Mouse (Mus musculus) embryonic facial prominence, embryonic 13.5 days (tissue): Measurements from ENCODE around the gene Slc35f6. TPM values are rescaled to one million over a fixed set of nuclear protein-coding genes. Genes with fewer than 3 reads are reported as not detected.

ENCODE experiments used
- ATAC-seq: fragments of 200-750 bp; cut with Nextera tagmentation; 2 replicates; pipeline ENCODE4 v1.8.0; 2017; ENCODE audit warnings: low read depth; ENCODE audit not compliant: insufficient number of reproducible peaks, insufficient read depth, low FRiP score, low TSS enrichment
- H3K27ac ChIP-seq: fragments of 300-500 bp; sonication (generic); 2 replicates; pipeline ENCODE4 v1.5.1; 2015; ENCODE audit warnings: moderate library complexity, mild to moderate bottlenecking, inconsistent platforms
- H3K27me3 ChIP-seq: fragments of 300-500 bp; sonication (generic); 2 replicates; pipeline ENCODE4 v1.6.1; 2015; ENCODE audit warnings: mild to moderate bottlenecking, inconsistent platforms
- H3K36me3 ChIP-seq: fragments of 300-500 bp; sonication (generic); 2 replicates; pipeline ENCODE4 v1.6.1; 2015; ENCODE audit warnings: mild to moderate bottlenecking, inconsistent platforms
- H3K4me1 ChIP-seq: fragments of 300-500 bp; sonication (generic); 2 replicates; pipeline ENCODE4 v1.6.1; 2015; ENCODE audit warnings: inconsistent platforms
- H3K4me2 ChIP-seq: fragments of 300-500 bp; sonication (generic); 2 replicates; pipeline ENCODE4 v1.6.1; 2015; ENCODE audit warnings: moderate library complexity, mild to moderate bottlenecking, inconsistent platforms
- H3K4me3 ChIP-seq: fragments of 300-500 bp; sonication (generic); 2 replicates; pipeline ENCODE4 v1.5.1; 2015; ENCODE audit warnings: mild to moderate bottlenecking, inconsistent platforms
- H3K9ac ChIP-seq: fragments of 300-500 bp; sonication (generic); 2 replicates; pipeline ENCODE4 v1.6.1; 2015; ENCODE audit warnings: mild to moderate bottlenecking, inconsistent platforms
- H3K9me3 ChIP-seq: fragments of 300-500 bp; sonication (generic); 2 replicates; pipeline ENCODE4 v1.6.1; 2016; ENCODE audit warnings: inconsistent platforms
- WGBS: fragments of 180-500 bp; shearing (Covaris S2); methylation state at CpG from one replicate; pipeline ENCODE4 v1.1.7; 2015; ENCODE audit warnings: mixed read lengths; 5-methylcytosine and 5-hydroxymethylcytosine counted together
- polyA plus RNA-seq: library from polyadenylated mRNA; unstranded; fragments of >200 nt; fragmentation: Nextera tagmentation; extraction: Ambion mirVana; gene quantifications from 2 replicates; pipeline ENCODE4 v1.2.1, GENCODE M21; 2015

Gene Slc35f6
- polyA plus RNA-seq, 1 experiment from 2014 or later = 25.0 TPM

GRCm38 (mm10) chr5:30612575-30612974 lies 35.2 kb upstream of the Slc35f6 start:
- no peak overlapping the region for H3K4me3 ChIP-seq
- WGBS = 83% methylated on average over 4 of the region's 4 CpGs
- no peak overlapping the region for H3K9ac ChIP-seq
- H3K4me1 ChIP-seq = peaks cover 16% of the 10 kb centered on the region
- H3K9me3 ChIP-seq = no peaks in the 10 kb centered on the region
- ATAC-seq = no peak
- H3K36me3 ChIP-seq = no peaks in the 10 kb centered on the region
- no peak overlapping the region for H3K27ac ChIP-seq
- H3K27me3 ChIP-seq = no peaks in the 10 kb centered on the region; the same call in 1 of the 2 replicates
- no peak overlapping the region for H3K4me2 ChIP-seq

DNA sequence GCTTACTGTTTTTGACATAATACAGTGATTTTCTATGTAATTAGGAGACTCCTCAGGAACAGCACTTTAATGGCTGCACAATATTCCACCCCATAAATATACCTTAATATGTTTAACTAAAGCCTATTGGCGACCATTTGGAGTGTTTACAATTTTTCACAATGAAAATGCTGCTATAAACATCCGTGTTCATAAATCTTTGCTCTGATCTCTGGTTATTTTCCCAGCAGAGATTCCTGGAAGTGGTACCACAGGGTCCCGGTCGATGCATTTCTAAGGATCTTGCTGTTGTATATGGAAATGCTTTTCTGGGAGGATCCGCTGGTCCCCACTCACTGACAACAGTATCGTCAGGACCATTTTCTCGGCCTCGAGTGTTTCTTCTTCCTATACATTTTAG lies 34.5 kb upstream of the Slc35f6 start:
- ATAC-seq = no peak
- H3K27ac ChIP-seq = no peak overlapping the region

DNA sequence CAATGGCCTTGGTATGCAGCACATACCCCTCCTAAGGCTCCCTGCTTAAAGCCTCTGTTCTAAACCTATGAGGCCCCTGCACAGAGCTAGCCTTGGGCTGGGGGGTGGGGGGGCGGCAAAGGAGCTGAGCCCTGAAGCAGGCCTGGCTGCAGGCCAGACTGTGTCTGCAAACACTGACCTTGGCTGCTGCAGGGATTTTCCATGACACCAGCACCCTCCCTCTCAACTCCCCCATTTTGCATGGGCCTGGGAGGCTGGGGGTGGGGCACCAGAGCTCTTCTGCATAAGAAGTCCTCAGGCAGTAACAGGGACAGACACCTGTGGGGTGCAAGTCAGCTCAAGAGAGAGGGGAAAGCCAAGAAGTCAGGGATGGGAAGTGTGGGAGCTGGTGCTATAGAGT lies 33.5 kb upstream of the Slc35f6 start:
- Histone ChIP-seq H3K4me2 (no peak overlapping the region), H3K27me3 (peaks cover 9% of the 10 kb centered on the region), H3K9ac (no peak overlapping the region; the same call in 1 of the 2 replicates), H3K27ac (peak overlapping the region; percentile 48; the same call in 1 of the 2 replicates), H3K36me3 (no peaks in the 10 kb centered on the region), H3K9me3 (no peaks in the 10 kb centered on the region), H3K4me1 (peaks cover 16% of the 10 kb centered on the region), H3K4me3 (no peak overlapping the region)
- ATAC-seq = 0 out of 2 replicates have a peak, but pooled peaks have one; percentile 16
- 37% methylated on average over 1 of the region's 1 CpGs for WGBS

More for the DNA sequence above, 34.5 kb upstream of the Slc35f6 start:
- WGBS = 85% methylated on average over 8 of the region's 8 CpGs
- peaks cover 16% of the 10 kb centered on the region for H3K4me1 ChIP-seq
- H3K27me3 ChIP-seq = peaks cover 5% of the 10 kb centered on the region
- no peak overlapping the region for H3K4me3 ChIP-seq
- H3K36me3 ChIP-seq = no peaks in the 10 kb centered on the region
- H3K4me2 ChIP-seq = no peak overlapping the region
- no peaks in the 10 kb centered on the region for H3K9me3 ChIP-seq
- H3K9ac ChIP-seq = no peak overlapping the region

- 46% methylated on average over 6 of the region's 6 CpGs for WGBS
- Histone ChIP-seq H3K4me1 (peaks cover 16% of the 10 kb centered on the region), H3K9me3 (no peaks in the 10 kb centered on the region), H3K4me3 (no peak overlapping the region), H3K4me2 (no peak overlapping the region), H3K27me3 (peaks cover 10% of the 10 kb centered on the region), H3K9ac (no peak overlapping the region), H3K36me3 (no peaks in the 10 kb centered on the region), H3K27ac (no peak overlapping the region)
- no peak for ATAC-seq
Measured at GRCm38 (mm10) chr5:30615416-30615815, 32.3 kb upstream of the Slc35f6 start.

DNA sequence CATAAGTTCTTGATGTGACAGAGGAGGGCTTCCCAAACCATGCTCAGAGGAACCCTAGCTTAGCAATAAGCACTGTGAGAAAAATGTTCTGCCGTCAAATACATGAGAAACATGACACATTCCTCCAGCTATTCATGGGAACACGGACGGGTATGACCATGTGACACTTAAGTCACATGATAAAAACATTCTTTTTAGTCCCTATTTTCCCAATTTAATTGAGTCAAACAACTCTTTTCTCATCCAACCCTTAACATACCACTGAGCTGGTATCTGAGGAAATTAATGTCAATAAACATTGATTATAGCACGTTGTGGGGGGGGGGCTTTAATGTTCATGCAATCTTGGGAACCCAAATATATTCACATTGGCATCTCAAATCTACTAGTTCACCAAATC lies 31.9 kb upstream of the Slc35f6 start:
- Histone ChIP-seq H3K36me3 (no peaks in the 10 kb centered on the region), H3K9me3 (no peaks in the 10 kb centered on the region), H3K4me1 (peaks cover 16% of the 10 kb centered on the region), H3K27ac (no peak overlapping the region), H3K4me2 (no peak overlapping the region), H3K4me3 (no peak overlapping the region), H3K9ac (no peak overlapping the region), H3K27me3 (peaks cover 14% of the 10 kb centered on the region)
- no peak for ATAC-seq
- WGBS = 72% methylated on average over 4 of the region's 4 CpGs

GRCm38 (mm10) chr5:30616644-30617043 lies 31.1 kb upstream of the Slc35f6 start:
- Histone ChIP-seq H3K4me1 (peaks cover 16% of the 10 kb centered on the region), H3K27me3 (peaks cover 22% of the 10 kb centered on the region), H3K36me3 (no peaks in the 10 kb centered on the region), H3K4me2 (no peak overlapping the region), H3K9me3 (no peaks in the 10 kb centered on the region), H3K4me3 (no peak overlapping the region), H3K27ac (no peak overlapping the region), H3K9ac (no peak overlapping the region)
- WGBS = 19% methylated on average over 3 of the region's 3 CpGs
- no peak for ATAC-seq

DNA sequence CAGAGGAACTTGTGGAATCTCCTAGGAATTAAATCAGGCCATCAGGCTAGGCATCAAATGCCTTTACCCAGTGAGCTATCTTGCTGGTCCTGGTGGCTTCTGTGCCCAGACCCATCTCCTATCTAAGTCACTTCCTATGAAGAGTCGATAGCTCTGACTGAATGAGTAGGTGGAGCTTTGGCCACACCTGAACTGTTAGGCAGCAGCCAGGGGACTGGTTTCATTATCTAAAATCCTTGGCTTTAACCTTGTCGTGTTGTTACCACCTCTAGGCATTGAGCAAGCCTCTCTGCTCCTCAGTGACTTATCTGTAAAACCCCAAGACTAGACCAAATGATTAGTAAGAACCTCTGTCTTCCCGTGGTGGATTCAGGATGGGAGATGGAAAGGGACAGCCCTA lies 30.4 kb upstream of the Slc35f6 start:
- Histone ChIP-seq H3K9me3 (no peaks in the 10 kb centered on the region), H3K9ac (no peak overlapping the region), H3K4me2 (no peak overlapping the region), H3K36me3 (no peaks in the 10 kb centered on the region), H3K27me3 (peaks cover 29% of the 10 kb centered on the region), H3K4me1 (peaks cover 22% of the 10 kb centered on the region), H3K27ac (no peak overlapping the region), H3K4me3 (no peak overlapping the region)
- no peak for ATAC-seq
- 29% methylated on average over 3 of the region's 3 CpGs for WGBS

- Histone ChIP-seq H3K27ac (no peak overlapping the region), H3K9ac (no peak overlapping the region), H3K9me3 (no peaks in the 10 kb centered on the region), H3K36me3 (no peaks in the 10 kb centered on the region), H3K27me3 (peaks cover 34% of the 10 kb centered on the region), H3K4me3 (no peak overlapping the region), H3K4me1 (peaks cover 27% of the 10 kb centered on the region), H3K4me2 (no peak overlapping the region)
- 32% methylated on average over 11 of the region's 11 CpGs for WGBS
- no peak for ATAC-seq
Measured at GRCm38 (mm10) chr5:30617851-30618250, 29.9 kb upstream of the Slc35f6 start.

- H3K4me2 ChIP-seq = no peak overlapping the region
- no peaks in the 10 kb centered on the region for H3K36me3 ChIP-seq
- no peak for ATAC-seq
- no peak overlapping the region for H3K9ac ChIP-seq
- WGBS = 77% methylated on average over 8 of the region's 8 CpGs
- H3K4me1 ChIP-seq = peaks cover 33% of the 10 kb centered on the region
- no peak overlapping the region for H3K4me3 ChIP-seq
- no peak overlapping the region for H3K27ac ChIP-seq
- no peaks in the 10 kb centered on the region for H3K9me3 ChIP-seq
- H3K27me3 ChIP-seq = peaks cover 35% of the 10 kb centered on the region
Measured at GRCm38 (mm10) chr5:30618376-30619003, 29.2 kb upstream of the Slc35f6 start.

GRCm38 (mm10) chr5:30619211-30619610 lies 28.5 kb upstream of the Slc35f6 start:
- Histone ChIP-seq H3K4me2 (no peak overlapping the region), H3K9ac (no peak overlapping the region), H3K4me1 (peaks cover 32% of the 10 kb centered on the region), H3K27me3 (peaks cover 38% of the 10 kb centered on the region), H3K27ac (no peak overlapping the region), H3K4me3 (no peak overlapping the region), H3K9me3 (no peaks in the 10 kb centered on the region), H3K36me3 (no peaks in the 10 kb centered on the region)
- ATAC-seq = no peak
- 80% methylated on average over 2 of the region's 2 CpGs for WGBS

GRCm38 (mm10) chr5:30620567-30620966 lies 27.2 kb upstream of the Slc35f6 start:
- Histone ChIP-seq H3K36me3 (no peaks in the 10 kb centered on the region), H3K4me1 (peaks cover 19% of the 10 kb centered on the region), H3K27me3 (peaks cover 48% of the 10 kb centered on the region), H3K27ac (no peak overlapping the region), H3K4me3 (no peak overlapping the region), H3K9ac (no peak overlapping the region), H3K4me2 (no peak overlapping the region), H3K9me3 (no peaks in the 10 kb centered on the region)
- WGBS = 97% methylated on average over 20 of the region's 20 CpGs
- ATAC-seq = no peak

DNA sequence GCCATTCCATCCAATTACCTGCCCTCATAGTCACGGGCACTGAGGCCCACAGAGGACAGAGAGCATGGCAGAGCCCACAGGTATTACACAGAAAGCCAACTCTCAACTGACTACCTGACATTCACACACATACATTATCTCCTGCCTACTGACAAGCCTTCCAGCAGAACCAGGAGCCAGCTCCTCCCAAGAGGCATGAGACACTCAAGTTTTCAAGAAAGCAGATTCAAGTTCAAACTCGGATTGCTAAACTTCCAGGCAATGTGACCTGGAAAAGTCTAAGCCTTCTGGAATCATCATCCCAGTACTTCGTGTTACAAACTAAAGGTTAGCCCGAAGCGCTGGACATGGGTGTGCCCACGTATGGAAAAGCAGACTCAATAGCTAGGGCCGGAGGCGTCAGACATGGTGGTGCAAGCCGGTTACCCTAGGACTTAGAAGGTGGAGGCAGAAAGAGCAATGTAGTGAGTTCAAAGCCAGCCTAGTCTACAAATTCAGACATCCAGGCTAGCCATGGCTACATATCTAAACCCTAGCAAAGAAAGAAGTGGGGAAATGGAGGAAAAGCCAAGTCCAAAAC lies 26.4 kb upstream of the Slc35f6 start:
- Histone ChIP-seq H3K9me3 (no peaks in the 10 kb centered on the region), H3K9ac (no peak overlapping the region), H3K4me2 (peak overlapping the region; percentile 97), H3K4me1 (peaks cover 19% of the 10 kb centered on the region), H3K36me3 (no peaks in the 10 kb centered on the region), H3K4me3 (peak overlapping the region; percentile 53; the same call in 1 of the 2 replicates), H3K27me3 (peaks cover 48% of the 10 kb centered on the region), H3K27ac (no peak overlapping the region)
- ATAC-seq = no peak
- 94% methylated on average over 9 of the region's 9 CpGs for WGBS
